Mouse (Mus musculus) myocyte (in vitro differentiated cells): ENCODE data around the gene Prkg1.

Source experiments
- CEBPB ChIP-seq: IDR thresholded peaks from 2 replicates; pipeline ENCODE4 v1.6.1; 2011; ENCODE audit warnings: mild to moderate bottlenecking, moderate library complexity; ENCODE audit not compliant: poor library complexity, insufficient read depth, severe bottlenecking
- E2F4 ChIP-seq: IDR thresholded peaks from one replicate; pipeline ENCODE4 v1.6.1; 2011; ENCODE audit warnings: mild to moderate bottlenecking, control low read depth, moderate library complexity; ENCODE audit not compliant: insufficient read depth
- MAX ChIP-seq: IDR thresholded peaks from one replicate; pipeline ENCODE4 v1.6.1; 2011; ENCODE audit warnings: low read depth, mild to moderate bottlenecking, control low read depth
- MYOD1 ChIP-seq, 3 experiments: IDR thresholded peaks; one replicate each; pipeline ENCODE4 v1.6.1; 2011; ENCODE audit warnings: control low read depth in 2 of 3, low read depth in 2 of 3, mild to moderate bottlenecking in 2 of 3, moderate library complexity in 1 of 3; ENCODE audit not compliant: insufficient read length in 2 of 3, control insufficient read depth in 1 of 3
- MYOG ChIP-seq, 3 experiments: IDR thresholded peaks; one replicate each; pipeline ENCODE4 v1.6.1; 2011; ENCODE audit warnings: control low read depth in 2 of 3, low read depth in 2 of 3, mild to moderate bottlenecking in 2 of 3; ENCODE audit not compliant: insufficient read length in 2 of 3, control insufficient read depth in 1 of 3, insufficient read depth in 1 of 3
- POLR2A ChIP-seq: IDR thresholded peaks from one replicate; pipeline ENCODE4 v1.6.1; 2011; ENCODE audit warnings: low read depth, mild to moderate bottlenecking, control low read depth, moderate library complexity; ENCODE audit not compliant: insufficient read length
- POLR2AphosphoS2 ChIP-seq: IDR thresholded peaks from one replicate; pipeline ENCODE4 v1.6.1; 2011; ENCODE audit warnings: low read depth, control low read depth; ENCODE audit not compliant: insufficient read length
- REST ChIP-seq: IDR thresholded peaks from one replicate; pipeline ENCODE4 v1.6.1; 2011; ENCODE audit warnings: mild to moderate bottlenecking, control low read depth, moderate library complexity; ENCODE audit not compliant: insufficient read depth, insufficient read length
- SRF ChIP-seq: IDR thresholded peaks from one replicate; pipeline ENCODE4 v1.6.1; 2011; ENCODE audit warnings: low read depth; ENCODE audit not compliant: control insufficient read depth, insufficient read length
- TCF12 ChIP-seq: IDR thresholded peaks from one replicate; pipeline ENCODE4 v1.6.1; 2011; ENCODE audit warnings: mild to moderate bottlenecking, control low read depth; ENCODE audit not compliant: poor library complexity, insufficient read depth, severe bottlenecking
- TCF3 ChIP-seq: IDR thresholded peaks from one replicate; pipeline ENCODE4 v1.6.1; 2011; ENCODE audit warnings: low read depth, control low read depth; ENCODE audit not compliant: insufficient read length
- USF1 ChIP-seq: IDR thresholded peaks from one replicate; pipeline ENCODE4 v1.6.1; 2011; ENCODE audit warnings: low read depth, mild to moderate bottlenecking, control low read depth, moderate library complexity

DNA sequence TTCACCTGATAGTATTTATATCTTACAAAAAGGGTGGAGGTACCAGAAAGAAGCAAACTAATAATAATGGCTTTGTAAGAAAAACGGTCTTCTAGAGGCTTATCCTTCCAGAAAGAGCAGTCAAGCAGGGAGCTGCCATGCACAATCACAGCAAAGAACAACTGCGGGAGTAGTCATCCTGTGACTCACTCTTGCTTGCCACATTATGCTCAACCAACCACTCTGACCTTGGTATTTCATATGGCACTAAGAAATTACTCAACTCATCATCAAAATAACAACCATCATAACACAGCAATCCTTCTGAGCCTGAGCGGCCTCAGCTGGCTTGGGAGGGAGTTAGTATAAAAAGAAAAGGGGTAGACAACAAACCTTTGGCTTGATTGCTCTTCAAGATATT, 379.5 kb downstream of the Prkg1 start:
- TF ChIP-seq POLR2A, result no peak
- TF ChIP-seq USF1, result no peak
- TF ChIP-seq POLR2AphosphoS2, result no peak
- no peak for TF ChIP-seq E2F4
- TF ChIP-seq TCF12, result no peak
- no peak for TF ChIP-seq MAX
- peak; percentile 49; the same call in 1 of the 2 replicates for TF ChIP-seq CEBPB
- TF ChIP-seq MYOD1 (IDR thresholded peaks at IDR 0.05; ENCODE audit: control insufficient read depth in 1 of 3, insufficient read length in 2 of 3, low read depth in 2 of 3), result peak in 2 of 3 experiments; percentile 61 to 77
- peak in 2 of 3 experiments; percentile 39 to 74 for TF ChIP-seq MYOG (IDR thresholded peaks at IDR 0.05; ENCODE audit: control insufficient read depth in 1 of 3, insufficient read depth in 1 of 3, insufficient read length in 2 of 3, low read depth in 2 of 3)
- TF ChIP-seq REST, result no peak
- TF ChIP-seq SRF, result no peak
- TF ChIP-seq TCF3, result no peak
